Mouse (Mus musculus) brain, embryonic 14.5 days (tissue): ENCODE data around the gene Tbc1d32. TPM values are rescaled to one million over a fixed set of nuclear protein-coding genes. Genes with fewer than 3 reads are reported as not detected.
"Not testable (repeated sequence)": the region's sequence is repeated elsewhere in the genome, so short reads cannot be mapped to it uniquely, and the experiment has no call there.

Experiments
- DNase-seq: peaks from one replicate; pipeline ENCODE4 v3.0.0-alpha.2; 2011; ENCODE audit warnings: low read depth
- CTCF ChIP-seq: fragments of 200-500 bp; IDR thresholded peaks from 2 replicates; pipeline ENCODE4 v1.5.1; 2012; ENCODE audit warnings: inconsistent platforms, mild to moderate bottlenecking, moderate library complexity, borderline replicate concordance; ENCODE audit not compliant: insufficient read depth, insufficient read length; ENCODE audit errors: extremely low read depth
- POLR2A ChIP-seq: fragments of 200-500 bp; IDR thresholded peaks from 2 replicates; pipeline ENCODE4 v1.6.1; 2012; ENCODE audit warnings: mild to moderate bottlenecking, inconsistent platforms, borderline replicate concordance; ENCODE audit not compliant: poor library complexity, insufficient read depth, insufficient read length, severe bottlenecking; ENCODE audit errors: extremely low read depth
- polyA plus RNA-seq: library from polyadenylated mRNA; depleted of rRNA; stranded (reverse); fragments of >200 nt; gene quantifications from 2 replicates; pipeline ENCODE4 v1.2.3, GENCODE M21; 2012; rRNA removed

Tbc1d32 gene
- polyA plus RNA-seq = 2.4 and 3.0 TPM in 2 replicates

GRCm38 (mm10) chr10:56228568-56229209 lies at the start of gene Tbc1d32:
Gene Tbc1d32, minus strand, starts transcription at chr10:56228689.
- TF ChIP-seq POLR2A = peak; percentile 42; the same call in 1 of the 2 replicates
- TF ChIP-seq CTCF = no peak
- peak; percentile 97 for DNase-seq

GRCm38 (mm10) chr10:56227771-56228275 lies 666 bp downstream of the Tbc1d32 start:
- no peak for TF ChIP-seq CTCF
- DNase-seq = peak; percentile 30

GRCm38 (mm10) chr10:56215797-56216196 lies 12.7 kb downstream of the Tbc1d32 start:
- no peak for DNase-seq
- no peak for TF ChIP-seq CTCF
- TF ChIP-seq POLR2A = no peak

- no peak for DNase-seq
- no peak for TF ChIP-seq POLR2A
Measured at GRCm38 (mm10) chr10:56210343-56210742, 18.1 kb downstream of the Tbc1d32 start.

- DNase-seq = no peak
- TF ChIP-seq CTCF = no peak
- no peak for TF ChIP-seq POLR2A
Measured at GRCm38 (mm10) chr10:56206802-56207404, 21.6 kb downstream of the Tbc1d32 start.

GRCm38 (mm10) chr10:56204348-56204747 lies 24.1 kb downstream of the Tbc1d32 start:
- peak; percentile 36 for DNase-seq
- no peak for TF ChIP-seq POLR2A
- TF ChIP-seq CTCF = no peak

- no peak for DNase-seq
- TF ChIP-seq CTCF = no peak
- TF ChIP-seq POLR2A = no peak
Measured at GRCm38 (mm10) chr10:56199902-56200301, 28.6 kb downstream of the Tbc1d32 start.

GRCm38 (mm10) chr10:56198691-56199090 lies 29.8 kb downstream of the Tbc1d32 start:
- no peak for TF ChIP-seq POLR2A
- TF ChIP-seq CTCF = no peak
- peak; percentile 41 for DNase-seq

GRCm38 (mm10) chr10:56194310-56194709 lies 34.2 kb downstream of the Tbc1d32 start:
- DNase-seq = peak; percentile 34

GRCm38 (mm10) chr10:56181727-56182126 lies 46.8 kb downstream of the Tbc1d32 start:
- no peak for DNase-seq
- no peak for TF ChIP-seq CTCF
- no peak for TF ChIP-seq POLR2A

More at GRCm38 (mm10) chr10:56194310-56194709, 34.2 kb downstream of the Tbc1d32 start:
- no peak for TF ChIP-seq CTCF
- no peak for TF ChIP-seq POLR2A

GRCm38 (mm10) chr10:56173184-56173583 lies 55.3 kb downstream of the Tbc1d32 start:
- no peak for DNase-seq
- TF ChIP-seq CTCF (no peak), POLR2A (no peak)

GRCm38 (mm10) chr10:56167721-56168120 lies 60.8 kb downstream of the Tbc1d32 start:
- DNase-seq = not testable (repeated sequence)
